Mouse (Mus musculus): Measurements from ENCODE around the gene Ildr2.

GRCm38 (mm10) chr1:166204171-166204570, 49.8 kb upstream of the Ildr2 start:
- no peak for TF ChIP-seq POLR2A (IDR thresholded peaks at IDR 0.05; ENCODE audit: borderline replicate concordance, control insufficient read depth, low read depth, low read length)
- TF ChIP-seq CTCF (IDR thresholded peaks at IDR 0.05; ENCODE audit: control insufficient read depth, insufficient read depth, low read length) = no peak
